Mouse (Mus musculus): ENCODE measurements around the gene Ttc24.

Ttc24 gene

DNA sequence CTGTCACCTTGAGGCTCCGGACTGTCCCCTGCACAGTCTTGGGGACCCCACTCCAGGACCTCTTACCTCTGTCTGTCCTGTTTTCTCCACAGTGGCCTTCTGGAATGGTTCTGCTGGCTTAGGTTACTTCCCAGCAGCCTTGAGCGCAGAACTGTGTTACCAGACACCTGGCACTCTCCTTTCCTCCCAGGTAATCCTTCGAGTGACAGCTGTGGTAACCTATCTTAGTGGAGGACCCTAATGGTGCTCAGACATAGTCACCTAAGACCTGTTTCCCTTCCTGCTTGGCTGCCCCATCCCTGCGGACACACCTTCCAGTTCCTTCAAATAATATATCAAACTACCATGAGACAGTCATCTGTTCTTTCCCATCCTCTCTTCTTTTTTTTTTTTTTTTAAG, at the start of gene Ttc24:
Gene Ttc24 (minus strand): TSS at position 101 of the 400 bp plus-strand sequence.
- no peak for DNase-seq (ENCODE audit: low spot score)

DNA sequence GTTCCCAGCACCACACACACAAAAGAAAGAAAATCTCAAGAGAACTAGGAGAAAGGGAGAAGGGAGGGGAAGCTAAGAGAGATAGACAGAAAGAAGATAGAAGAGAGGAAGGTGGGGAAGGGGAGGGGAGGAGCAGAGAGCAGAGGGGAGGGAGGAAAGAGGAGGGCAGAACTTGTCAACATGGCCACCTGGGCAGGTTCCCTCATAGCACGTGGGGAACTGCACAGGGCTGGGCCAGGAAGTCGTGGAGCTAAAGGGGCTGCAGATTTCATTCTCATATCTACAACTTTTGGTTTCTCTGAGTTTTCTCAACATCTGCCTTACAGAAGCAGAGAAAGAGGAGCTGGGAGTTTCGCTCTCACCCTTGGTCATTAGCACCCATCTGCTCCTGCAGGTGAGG, 49.5 kb upstream of the Ttc24 start:
- no peak for DNase-seq (ENCODE audit: low spot score)

DNA sequence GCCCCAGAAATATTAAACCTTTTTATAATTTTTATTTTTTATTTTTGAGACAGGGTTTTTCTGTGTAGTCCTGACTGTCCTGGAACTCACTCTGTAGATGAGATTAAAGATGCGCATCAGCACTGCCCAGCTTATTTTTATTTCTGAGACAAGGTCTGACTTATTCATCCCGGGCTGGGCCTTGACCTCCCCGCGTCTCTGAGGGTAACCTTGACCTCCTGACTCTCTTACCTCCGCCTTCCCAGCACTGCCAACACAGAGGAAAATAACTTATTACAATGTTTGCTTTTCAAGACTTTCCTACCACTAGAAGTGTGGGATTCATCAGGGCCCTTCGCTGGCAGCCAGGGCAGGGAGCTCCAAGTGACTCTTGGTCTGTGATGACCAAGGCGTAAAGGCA, 48.1 kb upstream of the Ttc24 start:
- DNase-seq (ENCODE audit: low spot score), result no peak

DNA sequence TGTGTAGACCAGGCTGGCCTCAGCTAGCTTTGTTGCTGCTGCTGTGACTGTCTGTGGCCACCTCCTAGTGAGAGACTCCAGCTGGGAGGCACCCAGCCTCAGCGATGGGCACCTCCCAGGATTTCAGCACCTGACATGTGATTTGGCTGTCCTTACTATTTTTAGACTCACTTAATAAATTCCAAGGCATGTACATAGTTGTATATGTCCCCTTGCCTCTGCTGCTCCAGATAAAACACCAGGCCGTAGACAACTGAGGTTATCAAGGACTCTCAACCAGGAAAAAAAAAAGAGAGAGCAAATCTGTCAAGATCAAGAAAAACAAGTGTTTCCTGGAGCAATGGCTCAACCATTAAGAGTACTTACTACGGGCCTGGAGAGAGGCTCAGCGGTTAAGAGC, 47.1 kb upstream of the Ttc24 start:
- no peak for DNase-seq (ENCODE audit: low spot score)

GRCm38 (mm10) chr3:88121164-88122131, 43.3 kb upstream of the Ttc24 start:
- no peak for DNase-seq (ENCODE audit: low spot score)

DNA sequence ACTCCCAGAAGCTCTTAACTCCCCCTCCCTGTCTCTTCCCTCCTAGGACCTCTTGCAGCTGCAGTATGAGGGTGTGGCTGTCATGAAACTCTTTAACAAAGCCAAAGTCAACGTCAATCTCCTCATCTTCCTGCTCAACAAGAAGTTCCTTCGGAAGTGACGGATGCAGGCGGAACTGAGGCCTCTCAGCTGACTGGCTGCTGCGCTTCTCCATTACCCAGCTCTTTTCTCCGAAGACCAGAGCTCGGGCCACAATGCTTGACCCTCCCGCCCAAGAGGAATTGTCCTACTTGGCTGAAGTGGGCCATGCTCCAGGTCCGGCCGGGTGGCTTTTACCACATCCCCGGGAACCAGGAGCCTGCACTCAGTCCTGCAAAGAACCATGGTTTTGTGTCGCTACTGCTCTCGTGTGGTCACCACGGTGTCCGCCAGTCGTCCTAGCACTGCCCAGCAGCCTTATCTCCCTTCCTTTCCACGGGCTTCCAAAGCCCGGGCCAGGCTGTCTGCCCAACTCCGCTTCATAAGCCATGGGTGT, 42.1 kb upstream of the Ttc24 start:
- no peak for DNase-seq (ENCODE audit: low spot score)

- DNase-seq (ENCODE audit: low spot score), result no peak
Measured at GRCm38 (mm10) chr3:88114396-88114795, 36.3 kb upstream of the Ttc24 start.

- no peak for DNase-seq (ENCODE audit: low spot score)
Measured at GRCm38 (mm10) chr3:88109126-88109525, 31.0 kb upstream of the Ttc24 start.

DNA sequence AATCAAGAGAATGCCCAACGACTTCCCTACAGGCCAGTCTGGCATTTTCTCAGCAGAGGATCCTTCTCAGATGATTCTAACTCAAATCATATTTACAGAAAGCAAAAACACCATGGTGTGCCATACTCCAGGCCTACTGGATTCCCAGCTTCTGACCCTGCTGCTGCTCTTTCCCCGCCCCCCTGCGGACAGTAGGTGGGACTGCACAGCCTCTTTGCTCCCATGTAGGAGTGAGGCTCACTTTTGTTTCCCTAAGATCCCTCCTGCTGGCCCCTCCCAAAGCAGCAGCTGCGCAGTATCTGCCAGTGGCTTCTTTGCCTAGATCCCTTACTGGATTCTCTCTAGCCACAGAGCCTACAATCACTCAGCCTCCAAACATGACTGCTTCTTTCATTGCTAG, 28.0 kb upstream of the Ttc24 start:
- DNase-seq (ENCODE audit: low spot score), result no peak

DNA sequence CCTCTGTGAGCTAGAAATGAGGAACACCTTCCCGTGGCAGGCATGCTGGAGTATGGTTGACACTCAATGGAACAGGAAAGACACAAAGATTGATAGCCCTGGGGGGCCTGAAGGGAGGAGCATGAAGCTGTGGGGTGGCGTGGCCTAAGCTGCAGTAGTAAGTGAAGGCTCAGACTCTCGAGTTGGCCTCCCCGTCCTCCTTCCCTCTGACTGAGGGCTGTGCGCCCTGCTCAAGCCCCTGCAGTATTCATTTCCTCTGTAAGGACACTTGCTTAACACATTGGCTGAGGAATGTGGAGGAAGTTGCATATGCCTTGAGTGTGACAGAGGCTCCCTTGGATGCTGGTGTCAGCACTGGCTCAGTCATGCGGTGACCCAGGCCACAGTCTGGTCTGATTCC, 24.5 kb upstream of the Ttc24 start:
- DNase-seq (ENCODE audit: low spot score), result no peak

- no peak for DNase-seq (ENCODE audit: low spot score)
Measured at GRCm38 (mm10) chr3:88102196-88102595, 24.1 kb upstream of the Ttc24 start.

GRCm38 (mm10) chr3:88101736-88102135, 23.6 kb upstream of the Ttc24 start:
- no peak for DNase-seq (ENCODE audit: low spot score)

DNA sequence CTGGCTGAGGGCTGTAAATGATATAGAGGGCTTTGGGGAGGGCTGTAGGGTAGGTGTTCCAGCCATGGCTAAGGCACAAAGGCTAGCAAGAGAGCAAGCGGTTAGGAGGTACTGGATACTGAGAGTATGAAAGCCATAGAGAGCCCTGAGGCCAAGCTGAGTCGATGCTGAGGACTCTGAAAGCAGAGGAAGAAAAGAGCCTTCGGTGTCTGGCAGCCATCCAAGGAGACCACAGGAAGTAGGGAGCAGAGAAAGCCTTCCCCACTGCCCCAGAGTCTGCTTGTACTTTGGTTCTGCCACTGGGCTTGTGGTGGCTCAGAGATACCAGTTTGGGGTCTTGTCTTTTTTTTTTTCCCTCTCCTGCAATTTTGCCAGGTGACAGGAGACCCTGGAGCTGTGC, 22.1 kb upstream of the Ttc24 start:
- DNase-seq (ENCODE audit: low spot score), result no peak

GRCm38 (mm10) chr3:88097666-88098065, 19.6 kb upstream of the Ttc24 start:
- DNase-seq (ENCODE audit: low spot score), result no peak

GRCm38 (mm10) chr3:88094126-88094525, 16.0 kb upstream of the Ttc24 start:
- DNase-seq (ENCODE audit: low spot score), result no peak

DNA sequence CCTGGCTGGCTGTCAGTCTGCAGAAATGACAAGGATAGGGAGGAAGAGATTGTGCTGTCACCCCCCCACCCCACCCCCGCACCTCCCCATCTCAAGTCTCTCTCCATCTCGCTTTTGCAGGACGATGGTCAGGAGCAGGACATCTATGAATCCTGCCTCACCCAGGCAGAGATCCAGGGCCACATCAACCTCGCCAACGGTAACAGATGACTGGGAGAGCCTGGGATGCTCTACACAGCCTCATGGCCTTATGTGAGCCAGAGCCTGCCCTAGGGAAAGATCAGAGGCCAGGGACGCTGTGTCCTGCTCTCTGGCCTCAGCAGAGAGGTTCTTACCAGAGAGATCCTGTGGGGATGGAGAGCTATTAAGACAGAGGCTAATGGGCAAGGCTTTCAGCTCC, 12.5 kb upstream of the Ttc24 start:
- no peak for DNase-seq (ENCODE audit: low spot score)

DNA sequence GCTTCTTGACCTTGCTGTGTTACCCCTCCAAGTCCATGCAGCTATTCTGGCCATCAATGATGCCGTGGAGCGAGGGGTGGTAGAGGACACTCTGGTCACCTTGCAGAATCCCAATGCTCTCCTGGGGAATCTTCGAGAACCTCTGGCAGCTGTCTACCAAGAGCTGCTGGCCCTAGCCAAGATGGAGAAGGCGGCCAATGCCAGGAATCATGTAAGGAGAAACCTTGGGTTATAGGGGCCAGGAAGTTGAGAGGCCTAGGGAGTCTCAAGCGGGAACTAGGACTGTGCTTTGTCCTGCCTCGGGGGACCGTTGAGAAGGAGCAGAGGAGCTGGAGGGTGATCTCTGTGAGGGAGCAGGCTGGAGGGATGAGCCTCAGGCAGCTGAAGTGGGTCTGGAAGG, 12.0 kb upstream of the Ttc24 start:
- no peak for DNase-seq (ENCODE audit: low spot score)

GRCm38 (mm10) chr3:88087688-88088087, 9.6 kb upstream of the Ttc24 start:
- no peak for DNase-seq (ENCODE audit: low spot score)

GRCm38 (mm10) chr3:88085459-88085858, 7.4 kb upstream of the Ttc24 start:
- DNase-seq (ENCODE audit: low spot score), result no peak

- DNase-seq (ENCODE audit: low spot score), result no peak
Measured at GRCm38 (mm10) chr3:88084001-88084400, 5.9 kb upstream of the Ttc24 start.

DNA sequence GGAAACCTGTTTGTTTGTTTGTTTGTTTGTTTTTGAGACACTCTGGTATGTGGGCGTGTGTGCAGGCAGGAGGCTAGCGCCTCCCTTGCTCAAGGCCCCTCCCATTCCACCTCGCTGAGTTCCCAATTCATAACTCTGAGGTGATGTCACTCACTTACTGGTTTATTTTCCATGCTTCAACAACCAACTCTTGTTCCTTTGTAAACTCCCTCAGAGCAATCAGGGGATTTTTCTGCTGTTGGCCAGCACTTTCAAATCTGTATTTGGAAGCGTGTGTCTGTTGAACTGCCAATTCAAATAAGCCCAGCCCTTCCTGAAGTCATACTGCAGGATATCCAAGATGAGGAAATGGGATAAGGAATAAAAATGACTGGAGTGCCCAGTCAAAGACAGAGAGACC, 4.6 kb upstream of the Ttc24 start:
- DNase-seq (ENCODE audit: low spot score), result no peak

- DNase-seq (ENCODE audit: low spot score), result no peak
Measured at GRCm38 (mm10) chr3:88082224-88082618, 4.1 kb upstream of the Ttc24 start.

DNA sequence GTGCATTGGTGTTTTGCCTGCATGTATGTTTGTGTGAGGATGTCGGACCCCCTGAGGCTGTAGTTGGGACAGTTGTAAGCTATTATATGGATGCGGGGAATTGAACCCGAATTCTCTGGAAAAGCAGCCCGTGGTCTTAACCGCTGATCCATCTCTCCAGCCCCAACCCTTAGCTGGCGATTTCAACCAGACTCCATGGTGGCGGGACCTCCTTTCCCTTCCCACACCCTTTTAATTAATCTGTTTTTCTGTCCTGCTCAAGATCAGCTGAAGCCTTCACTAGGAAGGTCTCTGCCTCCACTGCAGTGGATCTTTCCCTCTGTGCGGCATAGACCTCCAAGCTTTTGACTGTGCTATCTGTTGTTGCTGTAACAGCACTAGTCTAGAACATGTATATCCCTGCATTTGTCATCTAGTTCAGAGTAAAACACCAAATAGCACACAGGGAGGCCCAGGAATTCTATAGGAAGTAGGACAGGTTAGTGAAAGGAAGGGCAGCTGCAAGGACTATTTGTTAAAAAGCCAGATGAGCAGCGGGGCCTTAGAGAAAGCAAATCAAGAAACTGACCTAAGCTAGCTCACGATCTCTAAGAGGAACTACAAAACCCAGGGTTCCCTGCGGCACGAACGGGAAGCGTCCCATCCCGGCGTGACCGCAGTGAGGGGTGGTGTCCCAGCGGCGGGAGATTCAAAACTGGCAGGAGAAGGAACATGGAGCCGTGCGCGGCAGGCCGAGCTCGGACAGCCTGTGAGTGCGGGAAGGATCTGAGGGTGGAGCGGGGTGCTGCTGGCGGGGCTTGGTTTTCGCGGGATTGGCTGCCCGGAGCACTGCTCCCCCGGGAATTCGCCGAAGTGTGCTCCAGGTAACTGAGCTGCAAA, 3.5 kb upstream of the Ttc24 start, which contains the start of gene Iqgap3:
Gene Iqgap3 (plus strand): TSS at position 627 of the 879 bp plus-strand sequence.
- peak; percentile 94 for DNase-seq (ENCODE audit: low spot score)

Measured in testis, postnatal 10 days (tissue).